Mouse (Mus musculus) liver, adult 2 months (tissue): ENCODE results near the gene Zbtb4.
A peak's percentile ranks its signal among the peaks of the same experiment; 100 is the strongest.

Experiments
- CTCF ChIP-seq: fragments of 200-500 bp; IDR thresholded peaks from 2 replicates; pipeline ENCODE4 v1.5.1; 2011; ENCODE audit warnings: low read depth, low read length, control low read depth
- POLR2A ChIP-seq: fragments of 200-500 bp; IDR thresholded peaks from 2 replicates; pipeline ENCODE4 v1.6.1; 2011; ENCODE audit warnings: low read length, control low read depth; ENCODE audit not compliant: insufficient read depth; ENCODE audit errors: extremely low read depth

DNA sequence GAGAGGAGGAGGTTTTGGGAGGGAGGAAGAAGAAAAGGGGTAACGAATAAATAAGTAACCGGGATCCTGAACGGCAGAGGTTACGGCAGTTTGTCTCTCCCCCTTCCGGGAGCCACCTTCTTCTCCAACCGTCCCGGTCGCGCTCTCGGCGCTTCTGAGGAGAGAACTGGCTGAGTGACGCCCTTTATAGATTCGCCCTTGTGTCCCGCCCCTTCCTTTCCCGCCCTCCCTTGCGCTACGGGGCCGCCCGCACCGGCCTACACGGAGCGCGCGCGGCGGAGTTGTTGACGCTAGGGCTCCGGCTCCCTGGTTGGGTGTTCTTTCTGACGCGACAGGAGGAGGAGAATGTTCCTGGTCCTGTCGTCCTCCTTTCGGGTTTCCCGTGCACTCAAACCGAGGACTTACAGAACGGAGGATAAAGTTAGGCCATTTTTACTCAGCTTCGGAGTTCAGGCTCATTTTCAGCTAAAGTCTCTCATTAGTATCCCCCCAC lies 7.2 kb upstream of the Zbtb4 start, which contains the start of gene Polr2a:
- 0 out of 2 replicates have a peak, but pooled peaks have one; percentile 12 for TF ChIP-seq CTCF
- TF ChIP-seq POLR2A, result peak; percentile 100
